Mouse (Mus musculus) liver, embryonic 14.5 days (tissue): Measurements from ENCODE around the gene Nkx2-3.

ENCODE experiments used
- CTCF ChIP-seq: IDR thresholded peaks from 2 replicates; pipeline ENCODE4 v1.5.1; 2016; ENCODE audit warnings: antibody characterized with exemption, low read depth, control low read depth
- EP300 ChIP-seq: IDR thresholded peaks from 2 replicates; pipeline ENCODE4 v1.6.1; 2016; ENCODE audit warnings: antibody characterized with exemption, low read depth

GRCm38 (mm10) chr19:43615571-43616414 is 3.7 kb downstream of the Nkx2-3 start:
- TF ChIP-seq CTCF (no peak), EP300 (no peak)
